Mouse (Mus musculus): ENCODE data around the gene Actr5. TPM values are rescaled to one million over a fixed set of nuclear protein-coding genes. Genes with fewer than 3 reads are reported as not detected.

Gene Actr5
- polyA plus RNA-seq, 1 experiment: 9.2 TPM

GRCm38 (mm10) chr2:158674759-158675158 is 50.1 kb downstream of the Actr5 start:
- H3K36me3 ChIP-seq (ENCODE audit: control insufficient read depth, insufficient read depth, low read length): no peaks in the 10 kb centered on the region
- no peak for TF ChIP-seq CTCF (IDR thresholded peaks at IDR 0.05; ENCODE audit: control insufficient read depth, insufficient read depth, insufficient replicate concordance, low read depth, low read length)
- no peak for TF ChIP-seq POLR2A (IDR thresholded peaks at IDR 0.05; ENCODE audit: control insufficient read depth, low read depth, low read length)
- no peaks in the 10 kb centered on the region for H3K27me3 ChIP-seq (ENCODE audit: control insufficient read depth, insufficient read depth, low read length)
- no peak overlapping the region for H3K27ac ChIP-seq (ENCODE audit: control insufficient read depth, insufficient read depth, low read depth, low read length)
- H3K4me3 ChIP-seq (ENCODE audit: control insufficient read depth, low read depth, low read length): no peak overlapping the region
- H3K4me1 ChIP-seq (ENCODE audit: control insufficient read depth, insufficient read depth, low read length): peaks cover 4% of the 10 kb centered on the region

- Histone ChIP-seq H3K4me1 (ENCODE audit: control insufficient read depth, insufficient read depth, low read length) (peaks cover under 1% of the 10 kb centered on the region; the same call in 1 of the 2 replicates), H3K27ac (ENCODE audit: control insufficient read depth, insufficient read depth, low read depth, low read length) (no peak overlapping the region), H3K4me3 (ENCODE audit: control insufficient read depth, low read depth, low read length) (no peak overlapping the region), H3K36me3 (ENCODE audit: control insufficient read depth, insufficient read depth, low read length) (no peaks in the 10 kb centered on the region), H3K27me3 (ENCODE audit: control insufficient read depth, insufficient read depth, low read length) (no peaks in the 10 kb centered on the region)
- no peak for TF ChIP-seq CTCF (IDR thresholded peaks at IDR 0.05; ENCODE audit: control insufficient read depth, insufficient read depth, insufficient replicate concordance, low read depth, low read length)
- TF ChIP-seq POLR2A (IDR thresholded peaks at IDR 0.05; ENCODE audit: control insufficient read depth, low read depth, low read length): no peak
Measured at GRCm38 (mm10) chr2:158675161-158675560, 50.5 kb downstream of the Actr5 start.

GRCm38 (mm10) chr2:158675907-158676533 is 51.3 kb downstream of the Actr5 start:
- Histone ChIP-seq H3K36me3 (ENCODE audit: control insufficient read depth, insufficient read depth, low read length) (no peaks in the 10 kb centered on the region), H3K27me3 (ENCODE audit: control insufficient read depth, insufficient read depth, low read length) (no peaks in the 10 kb centered on the region), H3K27ac (ENCODE audit: control insufficient read depth, insufficient read depth, low read depth, low read length) (no peak overlapping the region), H3K4me1 (ENCODE audit: control insufficient read depth, insufficient read depth, low read length) (no peaks in the 10 kb centered on the region), H3K4me3 (ENCODE audit: control insufficient read depth, low read depth, low read length) (no peak overlapping the region)
- TF ChIP-seq POLR2A (IDR thresholded peaks at IDR 0.05; ENCODE audit: control insufficient read depth, low read depth, low read length) (no peak), CTCF (IDR thresholded peaks at IDR 0.05; ENCODE audit: control insufficient read depth, insufficient read depth, insufficient replicate concordance, low read depth, low read length) (no peak)

GRCm38 (mm10) chr2:158677946-158678345 is 53.3 kb downstream of the Actr5 start:
- Histone ChIP-seq H3K4me1 (ENCODE audit: control insufficient read depth, insufficient read depth, low read length) (no peaks in the 10 kb centered on the region), H3K27ac (ENCODE audit: control insufficient read depth, insufficient read depth, low read depth, low read length) (no peak overlapping the region), H3K4me3 (ENCODE audit: control insufficient read depth, low read depth, low read length) (no peak overlapping the region), H3K27me3 (ENCODE audit: control insufficient read depth, insufficient read depth, low read length) (no peaks in the 10 kb centered on the region), H3K36me3 (ENCODE audit: control insufficient read depth, insufficient read depth, low read length) (no peaks in the 10 kb centered on the region)
- TF ChIP-seq CTCF (IDR thresholded peaks at IDR 0.05; ENCODE audit: control insufficient read depth, insufficient read depth, insufficient replicate concordance, low read depth, low read length) (no peak), POLR2A (IDR thresholded peaks at IDR 0.05; ENCODE audit: control insufficient read depth, low read depth, low read length) (no peak)

GRCm38 (mm10) chr2:158679091-158679490 is 54.4 kb downstream of the Actr5 start:
- no peaks in the 10 kb centered on the region; the same call in 1 of the 2 replicates for H3K4me1 ChIP-seq (ENCODE audit: control insufficient read depth, insufficient read depth, low read length)
- no peak overlapping the region for H3K27ac ChIP-seq (ENCODE audit: control insufficient read depth, insufficient read depth, low read depth, low read length)
- TF ChIP-seq CTCF (IDR thresholded peaks at IDR 0.05; ENCODE audit: control insufficient read depth, insufficient read depth, insufficient replicate concordance, low read depth, low read length): no peak
- TF ChIP-seq POLR2A (IDR thresholded peaks at IDR 0.05; ENCODE audit: control insufficient read depth, low read depth, low read length): no peak
- H3K36me3 ChIP-seq (ENCODE audit: control insufficient read depth, insufficient read depth, low read length): no peaks in the 10 kb centered on the region
- no peak overlapping the region for H3K4me3 ChIP-seq (ENCODE audit: control insufficient read depth, low read depth, low read length)
- H3K27me3 ChIP-seq (ENCODE audit: control insufficient read depth, insufficient read depth, low read length): no peaks in the 10 kb centered on the region

GRCm38 (mm10) chr2:158680357-158680889 is 55.7 kb downstream of the Actr5 start:
- H3K36me3 ChIP-seq (ENCODE audit: control insufficient read depth, insufficient read depth, low read length): no peaks in the 10 kb centered on the region
- H3K4me1 ChIP-seq (ENCODE audit: control insufficient read depth, insufficient read depth, low read length): no peaks in the 10 kb centered on the region; the same call in 1 of the 2 replicates
- no peak for TF ChIP-seq POLR2A (IDR thresholded peaks at IDR 0.05; ENCODE audit: control insufficient read depth, low read depth, low read length)
- TF ChIP-seq CTCF (IDR thresholded peaks at IDR 0.05; ENCODE audit: control insufficient read depth, insufficient read depth, insufficient replicate concordance, low read depth, low read length): no peak
- no peak overlapping the region for H3K4me3 ChIP-seq (ENCODE audit: control insufficient read depth, low read depth, low read length)
- H3K27ac ChIP-seq (ENCODE audit: control insufficient read depth, insufficient read depth, low read depth, low read length): no peak overlapping the region
- no peaks in the 10 kb centered on the region for H3K27me3 ChIP-seq (ENCODE audit: control insufficient read depth, insufficient read depth, low read length)

- Histone ChIP-seq H3K27ac (ENCODE audit: control insufficient read depth, insufficient read depth, low read depth, low read length) (no peak overlapping the region), H3K4me1 (ENCODE audit: control insufficient read depth, insufficient read depth, low read length) (no peaks in the 10 kb centered on the region; the same call in 1 of the 2 replicates), H3K4me3 (ENCODE audit: control insufficient read depth, low read depth, low read length) (no peak overlapping the region), H3K36me3 (ENCODE audit: control insufficient read depth, insufficient read depth, low read length) (no peaks in the 10 kb centered on the region), H3K27me3 (ENCODE audit: control insufficient read depth, insufficient read depth, low read length) (no peaks in the 10 kb centered on the region)
- no peak for TF ChIP-seq POLR2A (IDR thresholded peaks at IDR 0.05; ENCODE audit: control insufficient read depth, low read depth, low read length)
- no peak for TF ChIP-seq CTCF (IDR thresholded peaks at IDR 0.05; ENCODE audit: control insufficient read depth, insufficient read depth, insufficient replicate concordance, low read depth, low read length)
Measured at GRCm38 (mm10) chr2:158681714-158682113, 57.0 kb downstream of the Actr5 start.
